Mouse (Mus musculus): Measurements from ENCODE around the gene Plcl2. TPM values are rescaled to one million over a fixed set of nuclear protein-coding genes. Genes with fewer than 3 reads are reported as not detected.
"Not testable (repeated sequence)": the region's sequence is repeated elsewhere in the genome, so short reads cannot be mapped to it uniquely, and the experiment has no call there.

Gene Plcl2
- polyA plus RNA-seq, 1 experiment from 2014 or later, result 3.9 TPM

DNA sequence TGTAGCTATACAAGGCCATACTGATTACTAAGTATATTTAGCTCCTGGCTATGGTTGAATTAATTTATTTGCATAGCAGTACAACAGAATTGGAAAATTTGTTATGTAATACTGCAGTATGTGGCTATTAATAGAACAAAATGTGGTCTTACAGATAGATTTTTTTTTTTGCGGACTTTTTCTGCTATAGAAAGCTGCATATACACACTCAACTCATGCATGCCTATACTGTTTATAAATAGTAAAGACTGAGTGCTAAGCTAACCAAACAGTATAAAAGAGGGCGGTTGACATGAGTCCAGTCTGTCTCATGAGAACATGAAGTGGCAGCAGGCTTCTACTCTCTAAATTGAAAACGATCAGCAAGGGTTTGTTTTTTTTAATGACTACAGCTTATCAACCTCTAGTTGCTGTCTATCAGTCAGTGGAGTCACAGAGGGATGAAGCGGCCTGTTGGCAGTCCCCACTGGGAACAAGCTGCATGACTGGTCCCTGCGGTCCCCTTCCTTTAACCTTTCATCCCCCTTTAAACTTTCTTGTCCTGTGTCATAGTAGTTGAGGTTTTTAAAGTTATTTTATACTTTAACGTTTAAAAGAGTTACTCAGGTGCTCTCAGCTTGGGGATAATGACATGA lies 8.7 kb downstream of the Plcl2 start:
- H3K4me2 ChIP-seq (ENCODE audit: low read depth, low read length), result no peak overlapping the region
- H3K27ac ChIP-seq (ENCODE audit: low read length), result no peak overlapping the region
- 59% methylated on average over 6 of the region's 6 CpGs for WGBS
- H3K4me3 ChIP-seq (ENCODE audit: low read length), result no peak overlapping the region
- H3K27me3 ChIP-seq (ENCODE audit: control insufficient read depth, insufficient read depth, low read length), result no peaks in the 10 kb centered on the region
- no peaks in the 10 kb centered on the region for H3K9me3 ChIP-seq (replicated peaks; ENCODE audit: control insufficient read depth, low read length)
- peaks cover 4% of the 10 kb centered on the region for H3K4me1 ChIP-seq (ENCODE audit: control insufficient read depth, insufficient read depth, low read length)
- no peak overlapping the region for H3K9ac ChIP-seq (ENCODE audit: low read length)
- ATAC-seq (replicated peaks; ENCODE audit: extremely low read depth, insufficient read depth, low FRiP score), result no peak
- H3K36me3 ChIP-seq (ENCODE audit: control insufficient read depth, insufficient read depth), result no peaks in the 10 kb centered on the region

DNA sequence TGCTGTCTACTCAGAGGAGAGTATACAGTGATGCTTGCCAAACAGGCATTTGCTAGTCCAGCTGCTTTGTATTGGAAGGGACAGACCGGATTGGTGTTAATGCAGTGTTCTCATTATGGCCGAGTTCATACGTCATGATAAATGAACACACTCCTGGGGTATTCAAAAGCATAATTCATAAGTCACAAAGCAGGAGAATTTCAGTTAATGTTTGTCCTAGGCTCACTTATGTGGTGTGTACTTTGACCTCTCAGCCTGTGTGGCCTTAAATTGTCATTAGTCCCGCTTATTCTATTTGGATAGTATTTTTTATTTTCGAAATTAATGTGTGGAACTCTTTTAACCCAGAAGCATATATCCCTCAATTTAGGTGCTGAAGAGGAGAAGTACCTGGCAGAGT lies 10.4 kb downstream of the Plcl2 start:
- 89% methylated on average over 5 of the region's 5 CpGs for WGBS
- H3K36me3 ChIP-seq (ENCODE audit: control insufficient read depth, insufficient read depth), result no peaks in the 10 kb centered on the region
- H3K9me3 ChIP-seq (replicated peaks; ENCODE audit: control insufficient read depth, low read length), result no peaks in the 10 kb centered on the region
- no peak overlapping the region for H3K4me3 ChIP-seq (ENCODE audit: low read length)
- H3K4me2 ChIP-seq (ENCODE audit: low read depth, low read length), result no peak overlapping the region
- peaks cover 4% of the 10 kb centered on the region for H3K4me1 ChIP-seq (ENCODE audit: control insufficient read depth, insufficient read depth, low read length)
- no peak overlapping the region for H3K9ac ChIP-seq (ENCODE audit: low read length)
- no peak overlapping the region for H3K27ac ChIP-seq (ENCODE audit: low read length)
- H3K27me3 ChIP-seq (ENCODE audit: control insufficient read depth, insufficient read depth, low read length), result no peaks in the 10 kb centered on the region
- no peak for ATAC-seq (replicated peaks; ENCODE audit: extremely low read depth, insufficient read depth, low FRiP score)

GRCm38 (mm10) chr17:50522473-50523083 lies 13.4 kb downstream of the Plcl2 start:
- no peak overlapping the region for H3K27ac ChIP-seq (ENCODE audit: low read length)
- peaks cover 4% of the 10 kb centered on the region for H3K4me1 ChIP-seq (ENCODE audit: control insufficient read depth, insufficient read depth, low read length)
- 76% methylated on average over 5 of the region's 5 CpGs for WGBS
- no peak overlapping the region for H3K9ac ChIP-seq (ENCODE audit: low read length)
- no peaks in the 10 kb centered on the region for H3K36me3 ChIP-seq (ENCODE audit: control insufficient read depth, insufficient read depth)
- no peaks in the 10 kb centered on the region for H3K27me3 ChIP-seq (ENCODE audit: control insufficient read depth, insufficient read depth, low read length)
- H3K9me3 ChIP-seq (replicated peaks; ENCODE audit: control insufficient read depth, low read length), result no peaks in the 10 kb centered on the region
- H3K4me3 ChIP-seq (ENCODE audit: low read length), result no peak overlapping the region
- ATAC-seq (replicated peaks; ENCODE audit: extremely low read depth, insufficient read depth, low FRiP score), result no peak
- no peak overlapping the region for H3K4me2 ChIP-seq (ENCODE audit: low read depth, low read length)

- WGBS, result 80% methylated on average over 6 of the region's 6 CpGs
- Histone ChIP-seq H3K9me3 (replicated peaks; ENCODE audit: control insufficient read depth, low read length) (no peaks in the 10 kb centered on the region), H3K4me3 (ENCODE audit: low read length) (no peak overlapping the region), H3K27ac (ENCODE audit: low read length) (no peak overlapping the region), H3K27me3 (ENCODE audit: control insufficient read depth, insufficient read depth, low read length) (no peaks in the 10 kb centered on the region), H3K36me3 (ENCODE audit: control insufficient read depth, insufficient read depth) (no peaks in the 10 kb centered on the region), H3K9ac (ENCODE audit: low read length) (no peak overlapping the region), H3K4me1 (ENCODE audit: control insufficient read depth, insufficient read depth, low read length) (0 out of 2 replicates have a peak, but pooled peaks cover 2% of the 10 kb centered on the region), H3K4me2 (ENCODE audit: low read depth, low read length) (no peak overlapping the region)
- no peak for ATAC-seq (replicated peaks; ENCODE audit: extremely low read depth, insufficient read depth, low FRiP score)
These were observed 15.8 kb downstream of the Plcl2 start for GRCm38 (mm10) chr17:50524970-50525369.

- Histone ChIP-seq H3K4me2 (ENCODE audit: low read depth, low read length) (no peak overlapping the region), H3K9me3 (replicated peaks; ENCODE audit: control insufficient read depth, low read length) (no peaks in the 10 kb centered on the region), H3K27me3 (ENCODE audit: control insufficient read depth, insufficient read depth, low read length) (no peaks in the 10 kb centered on the region), H3K4me3 (ENCODE audit: low read length) (no peak overlapping the region), H3K27ac (ENCODE audit: low read length) (no peak overlapping the region), H3K9ac (ENCODE audit: low read length) (no peak overlapping the region), H3K4me1 (ENCODE audit: control insufficient read depth, insufficient read depth, low read length) (0 out of 2 replicates have a peak, but pooled peaks cover 2% of the 10 kb centered on the region), H3K36me3 (ENCODE audit: control insufficient read depth, insufficient read depth) (no peaks in the 10 kb centered on the region)
- ATAC-seq (replicated peaks; ENCODE audit: extremely low read depth, insufficient read depth, low FRiP score), result no peak
- 61% methylated on average over 2 of the region's 2 CpGs for WGBS
These were observed 16.6 kb downstream of the Plcl2 start for GRCm38 (mm10) chr17:50525821-50526220.

DNA sequence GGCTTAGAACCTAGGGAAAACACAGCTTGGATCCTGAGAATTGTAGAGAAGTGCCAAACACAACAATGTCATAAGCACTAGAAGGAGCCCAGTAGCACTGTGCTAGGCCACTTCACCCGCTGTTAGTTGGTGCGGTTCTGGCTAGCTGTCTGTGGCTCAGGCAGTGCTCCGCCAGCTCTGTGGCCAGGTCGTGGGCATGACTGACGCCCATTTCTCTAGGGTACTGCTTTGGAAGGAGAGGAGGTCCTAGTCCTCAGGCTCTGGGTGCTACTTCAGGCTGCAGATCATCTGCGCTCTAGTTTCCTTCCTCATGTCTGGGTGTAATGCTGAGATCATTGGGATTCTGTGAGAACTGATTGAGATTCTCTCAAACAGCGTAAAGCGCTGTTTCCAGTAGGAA lies 20.9 kb downstream of the Plcl2 start:
- Histone ChIP-seq H3K9ac (ENCODE audit: low read length) (no peak overlapping the region), H3K27ac (ENCODE audit: low read length) (no peak overlapping the region), H3K4me3 (ENCODE audit: low read length) (no peak overlapping the region), H3K4me1 (ENCODE audit: control insufficient read depth, insufficient read depth, low read length) (0 out of 2 replicates have a peak, but pooled peaks cover 2% of the 10 kb centered on the region), H3K36me3 (ENCODE audit: control insufficient read depth, insufficient read depth) (no peaks in the 10 kb centered on the region), H3K4me2 (ENCODE audit: low read depth, low read length) (no peak overlapping the region), H3K9me3 (replicated peaks; ENCODE audit: control insufficient read depth, low read length) (no peaks in the 10 kb centered on the region), H3K27me3 (ENCODE audit: control insufficient read depth, insufficient read depth, low read length) (no peaks in the 10 kb centered on the region)
- 86% methylated on average over 8 of the region's 8 CpGs for WGBS
- ATAC-seq (replicated peaks; ENCODE audit: extremely low read depth, insufficient read depth, low FRiP score), result no peak

- not testable (repeated sequence) for H3K27ac ChIP-seq (ENCODE audit: low read length); H3K4me2 ChIP-seq (ENCODE audit: low read depth, low read length); H3K4me1 ChIP-seq (ENCODE audit: control insufficient read depth, insufficient read depth, low read length); H3K4me3 ChIP-seq (ENCODE audit: low read length); H3K9me3 ChIP-seq (replicated peaks; ENCODE audit: control insufficient read depth, low read length); H3K36me3 ChIP-seq (ENCODE audit: control insufficient read depth, insufficient read depth); H3K9ac ChIP-seq (ENCODE audit: low read length); ATAC-seq (replicated peaks; ENCODE audit: extremely low read depth, insufficient read depth, low FRiP score); H3K27me3 ChIP-seq (ENCODE audit: control insufficient read depth, insufficient read depth, low read length)
- WGBS, result 92% methylated on average over 2 of the region's 2 CpGs
These were observed 25.7 kb downstream of the Plcl2 start for GRCm38 (mm10) chr17:50534889-50535288.

- 85% methylated on average over 4 of the region's 4 CpGs for WGBS
- no peaks in the 10 kb centered on the region for H3K9me3 ChIP-seq (replicated peaks; ENCODE audit: control insufficient read depth, low read length)
- no peak overlapping the region for H3K9ac ChIP-seq (ENCODE audit: low read length)
- no peaks in the 10 kb centered on the region for H3K4me1 ChIP-seq (ENCODE audit: control insufficient read depth, insufficient read depth, low read length)
- H3K4me2 ChIP-seq (ENCODE audit: low read depth, low read length), result no peak overlapping the region
- H3K27me3 ChIP-seq (ENCODE audit: control insufficient read depth, insufficient read depth, low read length), result no peaks in the 10 kb centered on the region
- ATAC-seq (replicated peaks; ENCODE audit: extremely low read depth, insufficient read depth, low FRiP score), result no peak
- no peak overlapping the region for H3K4me3 ChIP-seq (ENCODE audit: low read length)
- no peak overlapping the region for H3K27ac ChIP-seq (ENCODE audit: low read length)
- no peaks in the 10 kb centered on the region for H3K36me3 ChIP-seq (ENCODE audit: control insufficient read depth, insufficient read depth)
These were observed 27.4 kb downstream of the Plcl2 start for GRCm38 (mm10) chr17:50536409-50537194.

GRCm38 (mm10) chr17:50537786-50538185 lies 28.6 kb downstream of the Plcl2 start:
- H3K9ac ChIP-seq (ENCODE audit: low read length), result no peak overlapping the region
- no peak overlapping the region for H3K4me2 ChIP-seq (ENCODE audit: low read depth, low read length)
- H3K4me1 ChIP-seq (ENCODE audit: control insufficient read depth, insufficient read depth, low read length), result no peaks in the 10 kb centered on the region
- no peaks in the 10 kb centered on the region for H3K27me3 ChIP-seq (ENCODE audit: control insufficient read depth, insufficient read depth, low read length)
- H3K9me3 ChIP-seq (replicated peaks; ENCODE audit: control insufficient read depth, low read length), result peaks cover 4% of the 10 kb centered on the region
- no peak overlapping the region for H3K4me3 ChIP-seq (ENCODE audit: low read length)
- H3K27ac ChIP-seq (ENCODE audit: low read length), result no peak overlapping the region
- no peak for ATAC-seq (replicated peaks; ENCODE audit: extremely low read depth, insufficient read depth, low FRiP score)
- peaks cover 3% of the 10 kb centered on the region; the same call in 1 of the 2 replicates for H3K36me3 ChIP-seq (ENCODE audit: control insufficient read depth, insufficient read depth)
- 72% methylated on average over 2 of the region's 2 CpGs for WGBS
